22 mouse cellular contexts compared by ENCODE assay signal in genomic region chr1:127009699-127010098, GRCm38 (mm10).
A peak's percentile ranks its signal among the peaks of the same experiment; 100 is the strongest.
DNase-seq lines count a peak whose midpoint lies in the region; ATAC-seq and TF ChIP-seq lines count a peak whose summit lies in the region.
"Had no signal": no experiment of that assay in that cellular context is flagged by ENCODE, and none has a peak within 500 bp of the region (broad histone marks: within the 10 kb centered on the region; RNA-seq: fewer than 3 reads in every experiment).

No protein-coding gene starts in this region.

- H3K27ac ChIP-seq in CH12.LX (ENCODE audit: insufficient read depth, low read depth), result no peak overlapping the region
- H3K27ac ChIP-seq: embryonic facial prominence, embryonic 10.5 days; embryonic facial prominence, embryonic 12.5 days; forebrain, embryonic 13.5 days; forebrain, embryonic 15.5 days had no signal

- TF ChIP-seq EP300 in CH12.LX (IDR thresholded peaks at IDR 0.05; ENCODE audit: low read length), result no peak

- H3K9me3 ChIP-seq in CH12.LX (replicated peaks; ENCODE audit: low read length), result no peaks in the 10 kb centered on the region
- H3K9me3 ChIP-seq: embryonic facial prominence, embryonic 10.5 days; embryonic facial prominence, embryonic 12.5 days; forebrain, embryonic 13.5 days; forebrain, embryonic 15.5 days had no signal

- ATAC-seq in common myeloid progenitor, adult 5-6 weeks (replicated peaks; ENCODE audit: low read depth, poor library complexity, severe bottlenecking), result peak; percentile 54
- ATAC-seq in megakaryocyte progenitor cell, adult 5-6 weeks (replicated peaks; ENCODE audit: poor library complexity), result peak; percentile 58
- no peak for ATAC-seq in monocyte, adult 5-6 weeks (replicated peaks; ENCODE audit: insufficient number of reproducible peaks, low FRiP score, low TSS enrichment, poor library complexity, severe bottlenecking)
- ATAC-seq: CD4-positive, CD25-positive, alpha-beta regulatory T cell, adult 4 months; forebrain, embryonic 13.5 days; forebrain, embryonic 15.5 days; forebrain, postnatal 0 days had no signal

- no peaks in the 10 kb centered on the region for H3K79me2 ChIP-seq in CH12.LX (replicated peaks; ENCODE audit: control insufficient read depth, extremely low read depth, insufficient read depth, poor library complexity, severe bottlenecking)

- in situ Hi-C loops in CH12.LX (cut with MboI; ENCODE audit: low pct_ligation_motif_present, low pct_unique_long_range_greater_than_20kb, low sequenced_read_pairs), result no loop called here

- dilution Hi-C loops in CH12.LX (cut with MboI; ENCODE audit: extremely low pct_ligation_motif_present, extremely low pct_unique_long_range_greater_than_20kb, low sequenced_read_pairs), result no loop called here

- no peak overlapping the region for H3K4me3 ChIP-seq in CH12.LX (replicated peaks in 1 of 3; ENCODE audit: low read depth in 2 of 3, low read length in 2 of 3, poor library complexity in 1 of 3)
- H3K4me3 ChIP-seq: embryonic facial prominence, embryonic 10.5 days; embryonic facial prominence, embryonic 12.5 days; forebrain, embryonic 13.5 days; forebrain, embryonic 15.5 days had no signal

- no peak overlapping the region for H3K9ac ChIP-seq in CH12.LX (ENCODE audit: insufficient read depth, low read depth)
- H3K9ac ChIP-seq: embryonic facial prominence, embryonic 12.5 days; forebrain, embryonic 13.5 days; forebrain, embryonic 15.5 days; forebrain, postnatal 0 days had no signal

- TF ChIP-seq POLR2A in CH12.LX (IDR thresholded peaks at IDR 0.05; ENCODE audit: low read depth, low read length), result no peak

- no peak for TF ChIP-seq RAD21 in CH12.LX (IDR thresholded peaks at IDR 0.05; ENCODE audit: low read depth, low read length)

- TF ChIP-seq CTCF in CH12.LX (conservative IDR thresholded peaks at IDR 0.05 in 1 of 2, IDR thresholded peaks at IDR 0.05 in 1 of 2; ENCODE audit: low read depth in 2 of 2, low read length in 2 of 2), result no peak

- H3K4me2 ChIP-seq in CH12.LX (ENCODE audit: insufficient read depth, low read depth, poor library complexity, severe bottlenecking), result no peak overlapping the region
- H3K4me2 ChIP-seq: embryonic facial prominence, embryonic 12.5 days; forebrain, embryonic 13.5 days; forebrain, embryonic 15.5 days had no signal

- H3K36me3 ChIP-seq in CH12.LX (replicated peaks in 1 of 2; ENCODE audit: control insufficient read depth in 1 of 2, insufficient read depth in 1 of 2, low read length in 1 of 2), result no peaks in the 10 kb centered on the region
- H3K36me3 ChIP-seq: embryonic facial prominence, embryonic 10.5 days; embryonic facial prominence, embryonic 12.5 days; forebrain, embryonic 15.5 days had no signal

- DNase-seq in A20 (ENCODE audit: low read depth, low spot score) (peak; percentile 16), CH12.LX (ENCODE audit: extremely low read depth) (peak; percentile 2)
- no peak for DNase-seq in adrenal gland, postnatal 10 days
- DNase-seq in embryo, embryonic 10 days (ENCODE audit: low spot score), result no peak
- DNase-seq: adrenal gland, adult 2 months; adrenal gland, postnatal 14 days; adrenal gland, postnatal 36 days; B cell, adult 2 months; cerebellum, adult 11 months; cerebellum, adult 18-20 months; cerebellum, adult 8-10 months; cerebellum, adult 9-11 months; cerebellum, postnatal 14 days; forebrain, postnatal 0 days had no signal

- peaks cover 6% of the 10 kb centered on the region for H3K27me3 ChIP-seq in CH12.LX (replicated peaks)
- H3K27me3 ChIP-seq: embryonic facial prominence, embryonic 12.5 days; forebrain, embryonic 13.5 days; forebrain, embryonic 15.5 days had no signal

- 0 out of 4 replicates have a peak, but pooled peaks cover 0 to 8% of the 10 kb centered on the region in 2 experiments for H3K4me1 ChIP-seq in CH12.LX (ENCODE audit: control insufficient read depth in 1 of 2, insufficient read depth in 2 of 2)
- H3K4me1 ChIP-seq: embryonic facial prominence, embryonic 10.5 days had no signal

TF ChIP-seq in CH12.LX, 34 proteins besides CTCF, POLR2A, EP300 and RAD21:
- TF ChIP-seq SIN3A (IDR thresholded peaks at IDR 0.05; ENCODE audit: low read length), result no peak
- no peak for TF ChIP-seq ZC3H11A (IDR thresholded peaks at IDR 0.05; ENCODE audit: low read depth, low read length)
- TF ChIP-seq KAT2A (IDR thresholded peaks at IDR 0.05; ENCODE audit: insufficient replicate concordance, low read length), result no peak
- TF ChIP-seq JUND (conservative IDR thresholded peaks at IDR 0.05; ENCODE audit: low read depth, low read length), result no peak
- no peak for TF ChIP-seq JUN (IDR thresholded peaks at IDR 0.05; ENCODE audit: insufficient read depth, low read depth, low read length)
- TF ChIP-seq GABPA (IDR thresholded peaks at IDR 0.05; ENCODE audit: insufficient replicate concordance, low read depth, low read length), result no peak
- TF ChIP-seq CHD1 (IDR thresholded peaks at IDR 0.05; ENCODE audit: low read depth, low read length), result no peak
- no peak for TF ChIP-seq ZKSCAN1 (IDR thresholded peaks at IDR 0.05; ENCODE audit: borderline replicate concordance, low read depth, low read length)
- TF ChIP-seq MAFK (IDR thresholded peaks at IDR 0.05; ENCODE audit: insufficient replicate concordance, low read length), result no peak
- no peak for TF ChIP-seq E2F4 (IDR thresholded peaks at IDR 0.05; ENCODE audit: insufficient replicate concordance, low read depth, low read length)
- no peak for TF ChIP-seq USF1 (IDR thresholded peaks at IDR 0.05; ENCODE audit: low read depth, low read length)
- TF ChIP-seq POLR2AphosphoS2 (IDR thresholded peaks at IDR 0.05; ENCODE audit: low read depth, low read length), result no peak
- TF ChIP-seq MAZ (IDR thresholded peaks at IDR 0.05; ENCODE audit: low read depth, low read length), result no peak
- no peak for TF ChIP-seq ETS1 (conservative IDR thresholded peaks at IDR 0.05; ENCODE audit: low read depth, low read length)
- TF ChIP-seq ZNF384 (IDR thresholded peaks at IDR 0.05; ENCODE audit: low read depth, low read length), result no peak

Comparison
In these comparisons a context has a peak if more than half of its experiments do, and no peak if none do; other contexts are left out.
1. DNase-seq: peak in A20 (single experiment) and CH12.LX (single experiment); none in adrenal gland, postnatal 10 days (single experiment) and embryo, embryonic 10 days (single experiment).